ENCODE assay signal across 15 mouse cellular contexts in the genomic region with DNA sequence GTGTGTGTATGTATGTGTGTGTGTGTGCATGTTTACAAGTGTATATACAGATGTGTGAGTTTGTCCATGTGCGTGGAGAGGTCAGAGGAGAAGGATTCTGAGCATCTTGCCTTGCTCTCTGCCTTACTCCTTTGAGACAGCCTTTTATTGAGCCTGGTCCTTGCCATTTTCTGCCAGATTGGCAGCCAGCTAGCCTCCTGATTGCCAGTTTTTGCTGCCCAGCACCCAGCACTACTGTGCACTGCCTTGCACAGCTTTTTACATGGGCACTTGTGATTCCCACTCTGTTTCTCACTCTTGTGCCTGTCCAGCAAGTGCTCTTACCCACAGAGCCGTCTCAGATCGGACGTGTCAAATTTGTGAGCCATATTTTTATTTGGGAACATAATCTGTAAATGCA.
"Had no signal": no experiment of that assay in that cellular context is flagged by ENCODE, and none has a peak within 500 bp of the region (broad histone marks: within the 10 kb centered on the region; RNA-seq: fewer than 3 reads in every experiment).

No protein-coding gene starts in this region.

- H3K4me1 ChIP-seq: stomach, embryonic 15.5 days had no signal

- H3K27me3 ChIP-seq: neural tube, embryonic 15.5 days; stomach, embryonic 15.5 days had no signal

- H3K4me3 ChIP-seq: neural tube, embryonic 15.5 days; stomach, embryonic 15.5 days had no signal

- DNase-seq: retina, postnatal 1 day; right cerebral cortex, adult 18-20 months; right cerebral cortex, postnatal 14 days; right cerebral cortex, postnatal 25 days; right cerebral cortex, postnatal 4 days; spleen, adult 18-20 months; thymus, adult 18-20 months; thymus, adult 2 months; thymus, postnatal 14 days; thymus, postnatal 25 days; thymus, postnatal 36 days; thymus, postnatal 4 days had no signal

- H3K27ac ChIP-seq: neural tube, embryonic 15.5 days; stomach, embryonic 15.5 days; stomach, postnatal 0 days had no signal
